Mouse (Mus musculus): ENCODE data around the gene Col23a1. TPM values are rescaled to one million over a fixed set of nuclear protein-coding genes. Genes with fewer than 3 reads are reported as not detected.
A peak's percentile ranks its signal among the peaks of the same experiment; 100 is the strongest.
"Not testable (repeated sequence)": the region's sequence is repeated elsewhere in the genome, so short reads cannot be mapped to it uniquely, and the experiment has no call there.

Gene Col23a1
- total RNA-seq, 4 experiments from 2014 or later, result 2.3 to 14.3 (median 6.9) TPM

- no peak for DNase-seq
Measured at GRCm38 (mm10) chr11:51593368-51593767, 303.6 kb downstream of the Col23a1 start.

- no peak for DNase-seq
Measured at GRCm38 (mm10) chr11:51593849-51594248, 304.1 kb downstream of the Col23a1 start.

- DNase-seq, result no peak
Measured at GRCm38 (mm10) chr11:51594715-51595350, 305.1 kb downstream of the Col23a1 start.

GRCm38 (mm10) chr11:51595459-51596083, 305.9 kb downstream of the Col23a1 start:
- DNase-seq, result no peak

- no peak for DNase-seq
Measured at GRCm38 (mm10) chr11:51597553-51597952, 307.8 kb downstream of the Col23a1 start.

- DNase-seq, result no peak
Measured at GRCm38 (mm10) chr11:51602253-51602652, 312.5 kb downstream of the Col23a1 start.

- DNase-seq, result peak; percentile 88
Measured at GRCm38 (mm10) chr11:51605602-51606446, 316.1 kb downstream of the Col23a1 start.

- DNase-seq, result peak; percentile 96
Measured at GRCm38 (mm10) chr11:51606447-51607095, 316.9 kb downstream of the Col23a1 start, which contains the start of gene Hnrnpab. Gene Hnrnpab (minus strand): TSS chr11:51606847.

GRCm38 (mm10) chr11:51607096-51607738, 317.5 kb downstream of the Col23a1 start:
- DNase-seq, result no peak

- no peak for DNase-seq
Measured at GRCm38 (mm10) chr11:51609266-51609909, 319.7 kb downstream of the Col23a1 start.

- DNase-seq, result not testable (repeated sequence)
Measured at GRCm38 (mm10) chr11:51609940-51610339, 320.2 kb downstream of the Col23a1 start.

- no peak for DNase-seq
Measured at GRCm38 (mm10) chr11:51614256-51614655, 324.5 kb downstream of the Col23a1 start.

- DNase-seq, result no peak
Measured at GRCm38 (mm10) chr11:51615129-51615528, 325.4 kb downstream of the Col23a1 start.

GRCm38 (mm10) chr11:51615601-51616000, 325.9 kb downstream of the Col23a1 start:
- DNase-seq, result peak; percentile 78

- not testable (repeated sequence) for DNase-seq
Measured at GRCm38 (mm10) chr11:51616113-51616512, 326.4 kb downstream of the Col23a1 start.

- no peak for DNase-seq
Measured at GRCm38 (mm10) chr11:51617693-51618092, 328.0 kb downstream of the Col23a1 start.

- DNase-seq, result no peak
Measured at GRCm38 (mm10) chr11:51618894-51619408, 329.2 kb downstream of the Col23a1 start.

GRCm38 (mm10) chr11:51619409-51620060, 329.8 kb downstream of the Col23a1 start, which contains the start of gene Nhp2:
Gene Nhp2 (plus strand): TSS chr11:51619735.
- DNase-seq, result peak; percentile 97

GRCm38 (mm10) chr11:51620084-51620483, 330.4 kb downstream of the Col23a1 start:
- DNase-seq, result no peak

- no peak for DNase-seq
Measured at GRCm38 (mm10) chr11:51621776-51622175, 332.1 kb downstream of the Col23a1 start.

Data from adrenal gland, adult 8-10 months (tissue).